Mouse (Mus musculus): ENCODE data around the gene 1700003E16Rik.

Gene 1700003E16Rik

DNA sequence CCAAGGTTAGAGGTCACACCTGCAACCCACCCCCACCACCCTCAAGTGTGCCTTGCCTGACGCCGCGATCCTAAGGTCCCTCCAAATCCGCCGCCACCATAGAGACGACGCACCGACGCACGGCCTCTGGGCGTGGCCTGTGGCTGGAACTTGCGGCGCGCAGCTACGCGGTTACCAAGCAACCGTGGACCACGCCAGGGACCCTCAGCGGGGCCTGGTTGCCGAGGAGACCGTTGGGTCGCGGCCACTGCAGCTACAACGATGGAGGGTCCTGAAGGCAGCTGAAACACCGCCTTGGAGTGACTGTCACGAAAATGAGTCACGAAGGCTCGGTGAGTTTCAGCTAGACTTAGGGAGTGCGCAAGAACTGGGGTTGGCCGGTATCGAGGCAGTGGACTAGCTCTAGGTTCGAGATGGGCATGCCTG, at the start of gene 1700003E16Rik, which contains the start of gene Wdr54:
1700003E16Rik (plus strand) TSS at position 146 of the 426 bp plus-strand sequence.
Wdr54 (minus strand) TSS at position 139 of the 426 bp plus-strand sequence.
- DNase-seq (ENCODE audit: low spot score): peak; percentile 96

DNA sequence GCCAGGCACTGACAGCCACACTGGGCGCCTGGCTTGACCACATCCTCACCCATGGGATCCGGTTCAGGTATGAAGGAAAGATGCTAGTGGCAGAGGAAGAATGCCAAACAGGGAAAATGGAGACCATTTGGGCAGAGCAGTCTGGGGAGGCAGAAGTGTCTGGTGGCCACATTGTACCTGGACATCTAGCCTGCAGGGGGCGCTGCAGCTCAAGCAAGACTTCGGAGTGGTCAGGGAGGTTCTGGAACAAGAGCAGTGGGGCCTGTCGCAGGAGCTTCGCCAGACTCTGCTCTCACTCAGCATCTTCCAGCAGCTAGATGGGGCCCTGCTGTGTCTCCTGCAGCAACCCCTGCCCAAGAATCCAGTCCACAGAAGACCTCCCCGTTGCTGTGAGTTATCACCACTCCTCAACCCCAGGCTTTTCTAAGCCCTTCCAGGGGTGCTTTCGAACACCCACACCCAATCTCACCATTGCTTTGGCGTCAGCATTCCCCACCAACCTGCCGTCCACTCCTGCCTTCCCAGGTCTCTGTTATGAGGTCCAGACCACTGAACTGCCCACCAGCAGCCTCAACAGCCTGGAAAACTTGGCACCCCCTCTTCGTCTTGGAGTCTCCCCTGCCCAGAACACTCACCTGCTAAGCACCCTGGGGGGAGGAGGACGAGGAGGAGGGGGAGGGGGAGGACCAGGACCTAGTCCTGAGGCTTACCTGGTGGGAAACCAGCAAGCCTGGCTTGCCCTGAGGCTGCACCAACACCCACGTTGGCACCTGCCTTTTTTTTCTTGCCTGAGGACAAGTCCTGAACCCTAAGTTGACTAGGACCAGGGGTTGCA, 48.4 kb upstream of the 1700003E16Rik start:
- peak; percentile 88 for DNase-seq (ENCODE audit: low spot score)

DNA sequence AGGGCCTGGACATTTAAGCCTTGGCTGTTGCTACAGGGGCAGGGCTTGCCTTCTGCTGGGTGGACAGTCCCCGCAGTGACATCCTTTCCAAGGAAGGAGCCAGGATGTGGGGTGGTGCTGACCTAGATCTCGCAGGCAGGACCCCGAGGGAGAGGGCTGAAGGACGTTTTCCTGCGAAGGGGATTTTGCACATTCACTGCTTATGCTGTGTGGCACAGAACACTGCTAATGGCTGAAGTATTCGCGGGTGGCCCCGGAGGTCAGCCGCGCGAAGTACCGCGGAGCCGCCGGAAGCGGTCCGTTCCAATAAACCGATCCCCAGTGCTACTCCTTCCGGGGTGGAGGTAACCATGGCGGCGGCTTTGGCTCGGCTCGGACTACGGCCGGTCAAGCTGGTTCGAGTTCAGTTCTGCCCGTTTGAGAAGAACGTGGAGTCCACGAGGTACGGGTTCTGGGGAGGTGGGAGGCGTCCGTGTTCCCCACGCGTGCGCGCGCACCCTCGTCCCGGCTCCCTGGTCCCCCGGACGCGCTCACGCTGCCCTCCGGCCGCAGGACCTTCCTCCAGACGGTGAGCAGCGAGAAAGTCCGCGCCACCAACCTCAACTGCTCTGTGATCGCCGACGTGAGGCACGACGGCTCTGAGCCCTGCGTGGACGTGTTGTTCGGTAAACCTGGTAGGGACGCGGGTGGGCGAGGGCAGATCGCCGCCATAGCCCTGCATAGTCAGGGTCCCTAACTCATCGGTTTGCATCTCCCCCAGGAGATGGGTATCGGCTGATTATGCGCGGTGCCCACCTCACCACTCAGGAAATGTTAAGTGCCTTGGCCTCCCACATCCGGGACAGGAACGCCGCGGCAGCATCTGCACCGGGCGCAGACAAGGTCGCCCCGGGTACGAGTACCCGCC, 47.2 kb upstream of the 1700003E16Rik start, which contains the start of gene Mrpl53:
Mrpl53 (plus strand) TSS at position 279 of the 907 bp plus-strand sequence.
- DNase-seq (ENCODE audit: low spot score): peak; percentile 86

DNA sequence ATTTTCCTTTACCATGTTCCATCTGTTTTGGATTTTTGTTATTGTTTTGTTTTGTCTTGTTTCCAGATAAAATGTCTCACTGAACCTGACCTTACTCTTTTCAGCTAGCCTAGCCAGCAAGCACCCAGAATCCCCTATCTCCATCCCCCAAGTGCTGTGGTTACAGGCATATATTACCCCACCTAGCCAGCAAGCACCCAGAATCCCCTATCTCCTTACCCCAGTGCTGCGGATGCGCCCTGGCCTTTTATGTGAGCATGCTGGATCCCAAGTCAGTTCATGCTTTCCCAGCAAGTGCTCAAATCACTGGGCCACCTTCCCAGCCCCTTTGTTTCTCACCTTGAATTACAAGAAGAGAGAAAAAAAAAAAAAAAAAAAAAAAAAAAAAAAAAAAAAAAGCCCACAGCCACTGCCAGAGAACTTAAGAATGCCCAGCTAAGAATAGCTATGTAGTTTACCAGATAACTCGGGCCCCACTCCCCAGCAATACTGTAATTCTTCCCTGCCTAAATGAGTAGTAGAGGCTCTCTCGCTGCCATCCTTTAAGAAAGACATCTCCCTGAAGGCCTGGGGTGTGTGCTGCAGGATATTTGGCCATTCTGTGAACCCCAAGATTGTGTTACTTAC, 44.6 kb upstream of the 1700003E16Rik start:
- DNase-seq (ENCODE audit: low spot score): no peak

DNA sequence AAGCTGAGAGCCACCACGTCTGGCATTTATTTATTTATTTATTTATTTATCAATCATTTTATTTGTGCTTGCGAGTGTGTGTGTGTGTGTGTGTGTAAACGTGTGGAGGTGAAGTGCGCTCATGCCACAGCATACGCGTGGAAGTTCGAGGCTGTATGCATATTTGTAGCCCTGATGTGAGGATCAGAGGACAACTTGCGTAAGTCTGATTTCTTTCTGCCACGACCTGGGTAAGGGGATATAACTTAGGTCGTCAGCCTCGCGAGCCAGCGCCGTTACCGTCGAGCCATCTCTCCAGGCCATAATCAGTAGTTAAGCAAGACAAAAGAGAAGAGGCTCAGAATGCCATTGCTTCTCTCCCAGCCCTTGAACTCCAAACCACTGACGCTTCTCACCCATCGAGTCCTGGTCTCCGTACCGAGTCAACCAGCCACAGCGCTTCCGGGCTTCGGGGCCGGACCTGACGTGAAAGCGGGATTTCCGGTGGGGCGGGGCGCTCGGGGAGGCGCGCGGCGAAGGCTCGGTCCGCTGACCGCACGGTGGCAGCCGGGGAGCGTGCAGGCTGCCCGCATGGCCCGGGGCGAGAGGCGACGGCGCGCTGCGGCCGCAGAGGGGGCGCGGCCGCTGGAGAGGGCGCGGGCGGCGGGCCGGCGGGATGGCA, 41.1 kb upstream of the 1700003E16Rik start, which contains the start of gene Mogs:
Mogs (plus strand) TSS at position 486 of the 661 bp plus-strand sequence.
- peak; percentile 95 for DNase-seq (ENCODE audit: low spot score)

DNA sequence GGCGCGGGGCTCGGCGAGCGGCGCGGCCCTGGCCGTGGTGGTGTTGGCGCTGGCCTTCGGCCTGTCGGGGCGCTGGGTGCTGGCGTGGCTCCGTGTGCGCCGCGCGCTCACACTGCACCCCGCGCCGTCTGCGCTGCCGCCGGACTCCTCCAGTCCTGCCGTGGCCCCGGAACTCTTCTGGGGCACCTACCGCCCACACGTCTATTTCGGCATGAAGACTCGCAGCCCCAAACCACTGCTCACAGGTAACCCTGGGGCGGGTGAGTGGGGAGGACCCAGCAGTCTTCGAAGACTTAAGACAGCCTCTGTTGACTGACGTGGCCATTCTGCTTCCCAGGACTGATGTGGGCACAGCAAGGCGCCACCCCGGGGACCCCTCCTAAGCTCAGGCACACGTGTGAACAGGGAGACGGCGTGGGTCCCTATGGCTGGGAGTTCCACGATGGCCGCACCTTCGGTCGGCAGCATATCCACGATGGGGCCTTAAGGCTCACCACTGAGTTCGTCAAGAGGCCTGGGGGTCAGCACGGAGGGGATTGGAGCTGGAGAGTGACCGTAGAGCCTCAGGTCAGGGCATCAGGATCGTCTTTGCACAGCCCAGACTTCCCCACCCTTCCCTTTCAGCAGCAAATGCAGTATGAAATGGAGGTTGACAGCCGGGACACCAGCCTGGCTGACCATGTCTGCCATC, 40.4 kb upstream of the 1700003E16Rik start:
- DNase-seq (ENCODE audit: low spot score): no peak

DNA sequence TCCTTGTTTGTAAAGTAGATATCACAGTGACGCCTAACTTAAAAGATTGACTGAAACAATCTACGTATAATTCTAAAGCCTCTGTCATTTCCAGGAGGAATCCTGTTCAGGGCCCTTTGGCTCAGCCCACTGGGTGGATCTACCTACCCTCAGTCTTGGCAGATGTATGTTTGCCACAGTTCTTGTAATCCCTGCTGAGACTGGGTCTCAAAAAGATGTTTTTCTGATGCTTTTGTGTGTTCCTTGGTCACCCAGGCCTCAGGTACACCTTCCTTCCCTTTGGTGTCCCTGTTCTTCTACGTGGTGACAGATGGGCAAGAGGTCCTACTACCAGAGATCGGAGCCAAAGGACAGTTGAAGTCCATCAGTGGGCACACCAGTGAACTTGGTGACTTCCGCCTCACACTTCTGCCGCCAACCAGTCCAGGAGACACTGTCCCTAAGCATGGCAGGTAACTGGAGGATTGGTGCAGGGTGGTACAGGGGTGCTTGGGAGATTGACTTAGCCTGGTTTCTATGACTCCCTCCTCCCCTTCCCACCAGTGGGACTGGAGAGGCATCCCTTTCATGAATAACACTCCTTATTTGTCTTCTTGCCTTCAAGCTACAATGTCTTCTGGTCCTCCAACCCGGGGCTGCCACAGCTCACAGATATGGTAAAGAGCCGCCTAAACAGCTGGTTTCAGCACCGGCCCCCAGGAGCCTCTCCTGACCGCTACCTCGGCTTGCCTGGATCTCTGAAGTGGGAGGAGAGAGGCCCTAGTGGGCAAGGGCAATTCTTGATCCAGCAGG, 39.6 kb upstream of the 1700003E16Rik start:
- DNase-seq (ENCODE audit: low spot score): no peak

DNA sequence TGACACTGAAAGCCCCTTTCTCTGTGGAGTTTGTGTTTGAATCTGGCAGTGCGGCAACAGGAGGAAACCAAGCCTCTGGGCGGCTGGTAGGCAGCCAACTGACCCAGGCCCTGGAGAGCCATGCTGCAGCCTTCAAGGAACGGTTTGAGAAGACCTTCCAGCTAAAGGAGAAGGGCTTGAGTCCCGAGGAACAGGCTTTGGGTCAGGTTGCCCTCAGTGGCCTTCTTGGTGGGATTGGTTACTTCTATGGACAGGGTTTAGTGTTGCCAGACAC, 39.1 kb upstream of the 1700003E16Rik start:
- no peak for DNase-seq (ENCODE audit: low spot score)

DNA sequence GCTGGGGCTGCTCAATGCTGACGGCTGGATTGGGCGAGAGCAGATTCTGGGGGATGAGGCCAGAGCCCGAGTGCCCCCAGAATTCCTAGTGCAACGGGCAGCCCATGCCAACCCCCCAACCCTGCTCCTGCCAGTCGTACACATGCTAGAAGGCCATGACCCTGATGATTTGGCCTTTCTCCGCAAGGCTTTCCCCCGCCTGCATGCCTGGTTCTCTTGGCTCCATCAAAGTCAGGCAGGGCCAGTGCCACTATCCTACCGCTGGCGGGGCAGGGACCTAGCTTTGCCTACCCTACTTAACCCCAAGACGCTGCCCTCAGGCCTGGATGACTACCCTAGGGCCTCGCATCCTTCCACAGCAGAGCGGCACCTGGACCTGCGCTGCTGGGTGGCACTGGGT, 38.6 kb upstream of the 1700003E16Rik start:
- DNase-seq (ENCODE audit: low spot score): no peak

DNA sequence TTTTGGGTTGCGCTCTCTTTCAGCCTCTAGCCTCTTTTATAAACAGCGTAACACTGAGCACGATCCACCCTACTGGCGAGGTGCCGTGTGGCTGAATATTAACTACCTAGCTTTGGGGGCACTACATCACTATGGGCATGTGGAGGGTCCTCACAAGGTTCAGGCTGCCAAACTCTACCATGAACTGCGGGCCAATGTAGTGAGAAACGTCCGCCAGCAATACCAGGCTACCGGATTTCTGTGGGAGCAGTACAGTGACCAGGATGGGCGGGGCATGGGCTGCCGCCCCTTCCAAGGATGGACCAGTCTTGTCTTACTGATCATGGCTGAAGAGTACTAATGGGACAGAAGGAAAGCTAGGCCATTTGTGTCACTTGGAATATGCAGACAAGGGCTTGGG, 37.8 kb upstream of the 1700003E16Rik start:
- DNase-seq (ENCODE audit: low spot score): no peak

DNA sequence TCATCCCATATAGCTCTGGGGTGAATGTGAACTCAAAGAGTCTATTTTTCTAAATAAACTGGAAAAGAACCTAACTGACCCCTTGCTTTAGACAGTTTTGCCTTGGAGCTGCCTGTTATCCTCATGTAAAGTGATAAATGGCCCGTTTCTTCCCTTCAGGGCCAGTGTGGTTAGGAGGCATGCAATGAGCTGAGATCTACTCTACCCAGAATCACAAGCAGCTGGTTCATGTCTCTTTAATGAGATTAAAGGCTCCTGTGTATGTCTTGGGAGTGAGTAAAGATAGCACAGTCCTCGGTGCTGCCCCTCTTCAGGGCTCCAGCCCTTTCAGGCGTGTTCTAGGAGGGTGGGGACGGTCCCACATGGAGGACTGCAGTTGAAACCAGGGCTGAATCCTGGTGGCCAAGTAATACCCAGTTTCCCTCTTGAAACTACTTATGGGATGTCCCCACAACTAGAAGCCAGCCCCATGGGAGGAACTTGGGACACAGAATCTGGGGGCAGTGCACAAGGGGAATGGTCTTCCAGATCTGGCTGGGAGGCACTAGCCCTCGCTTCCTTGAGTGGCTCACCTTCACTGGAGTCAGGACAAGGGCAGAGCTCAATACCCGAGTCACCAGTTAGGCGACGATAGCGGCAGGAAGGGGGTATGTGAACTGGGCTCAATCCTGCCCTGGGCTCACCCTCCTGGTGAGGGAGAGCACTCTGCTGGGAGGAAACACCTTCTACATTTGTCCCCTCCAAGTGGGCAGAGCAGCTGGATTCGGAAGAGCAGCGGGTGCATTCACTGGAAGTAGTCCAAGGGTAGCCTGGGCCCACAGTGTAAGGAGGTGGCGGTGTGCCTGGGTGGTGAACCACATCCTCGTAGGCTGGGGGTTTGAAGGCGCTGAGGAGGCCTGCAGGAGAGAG, 37.1 kb upstream of the 1700003E16Rik start:
- DNase-seq (ENCODE audit: low spot score): no peak

DNA sequence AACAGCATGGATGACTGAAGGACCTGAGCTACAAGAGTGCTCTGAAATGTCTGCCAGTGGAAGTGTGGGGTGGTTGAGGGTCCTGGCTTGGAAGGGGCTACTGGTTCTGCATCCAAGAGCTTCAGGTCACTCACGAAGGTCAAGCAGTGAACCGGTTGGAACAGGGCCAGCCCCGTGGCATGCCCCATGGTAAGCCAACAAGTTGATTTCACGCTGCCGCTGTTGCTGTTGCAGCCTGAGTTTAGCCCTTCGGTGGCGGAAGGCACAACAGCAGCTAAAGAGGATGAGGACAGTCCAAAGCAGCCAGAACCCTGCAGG, 36.5 kb upstream of the 1700003E16Rik start:
- no peak for DNase-seq (ENCODE audit: low spot score)

DNA sequence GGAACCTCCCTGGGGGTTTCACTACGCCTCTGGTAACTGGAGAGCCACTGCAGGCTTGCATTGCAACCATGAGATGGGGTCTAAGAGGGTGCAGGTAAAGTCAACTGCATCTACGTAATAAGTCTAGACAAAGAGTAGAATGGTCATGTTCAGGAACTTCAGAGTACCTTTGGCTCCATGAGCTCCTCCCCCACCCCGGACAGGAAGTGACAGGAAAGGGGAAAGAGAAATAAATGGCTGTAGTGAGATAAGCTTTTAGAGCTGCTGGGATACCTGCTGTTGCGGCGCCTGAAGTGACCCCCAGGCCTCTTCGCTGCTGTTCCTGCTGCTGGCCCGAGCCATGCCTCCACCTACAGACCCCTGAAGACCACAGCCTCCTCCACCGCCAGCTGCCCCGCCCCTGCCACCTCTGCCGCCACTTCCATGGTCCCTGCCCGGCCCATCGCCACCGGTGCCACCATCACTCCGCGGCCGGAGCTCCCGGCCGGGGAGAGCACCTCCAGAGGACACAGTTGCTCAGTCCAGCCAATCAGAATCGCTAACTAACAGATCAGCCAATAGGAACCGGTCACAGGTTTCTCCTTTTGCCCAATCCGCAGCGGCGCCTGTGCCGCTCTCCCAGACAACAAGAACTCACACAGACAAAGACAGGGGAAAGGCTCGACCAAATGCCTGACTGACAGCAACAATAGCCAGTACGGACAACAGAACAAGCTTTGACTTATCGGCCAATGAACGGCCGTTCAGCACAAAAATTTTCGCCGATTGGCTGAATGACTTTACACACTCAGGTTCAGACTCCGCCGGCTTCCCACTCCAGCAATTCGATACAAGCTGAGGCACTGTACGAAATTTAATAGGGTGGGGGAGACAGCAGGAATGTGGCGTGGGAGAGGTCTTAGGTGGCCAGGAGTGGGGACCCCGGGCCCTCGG, 35.0 kb upstream of the 1700003E16Rik start, which contains the start of gene Wbp1:
Wbp1 (minus strand) TSS at position 630 of the 933 bp plus-strand sequence.
- DNase-seq (ENCODE audit: low spot score): peak; percentile 99

DNA sequence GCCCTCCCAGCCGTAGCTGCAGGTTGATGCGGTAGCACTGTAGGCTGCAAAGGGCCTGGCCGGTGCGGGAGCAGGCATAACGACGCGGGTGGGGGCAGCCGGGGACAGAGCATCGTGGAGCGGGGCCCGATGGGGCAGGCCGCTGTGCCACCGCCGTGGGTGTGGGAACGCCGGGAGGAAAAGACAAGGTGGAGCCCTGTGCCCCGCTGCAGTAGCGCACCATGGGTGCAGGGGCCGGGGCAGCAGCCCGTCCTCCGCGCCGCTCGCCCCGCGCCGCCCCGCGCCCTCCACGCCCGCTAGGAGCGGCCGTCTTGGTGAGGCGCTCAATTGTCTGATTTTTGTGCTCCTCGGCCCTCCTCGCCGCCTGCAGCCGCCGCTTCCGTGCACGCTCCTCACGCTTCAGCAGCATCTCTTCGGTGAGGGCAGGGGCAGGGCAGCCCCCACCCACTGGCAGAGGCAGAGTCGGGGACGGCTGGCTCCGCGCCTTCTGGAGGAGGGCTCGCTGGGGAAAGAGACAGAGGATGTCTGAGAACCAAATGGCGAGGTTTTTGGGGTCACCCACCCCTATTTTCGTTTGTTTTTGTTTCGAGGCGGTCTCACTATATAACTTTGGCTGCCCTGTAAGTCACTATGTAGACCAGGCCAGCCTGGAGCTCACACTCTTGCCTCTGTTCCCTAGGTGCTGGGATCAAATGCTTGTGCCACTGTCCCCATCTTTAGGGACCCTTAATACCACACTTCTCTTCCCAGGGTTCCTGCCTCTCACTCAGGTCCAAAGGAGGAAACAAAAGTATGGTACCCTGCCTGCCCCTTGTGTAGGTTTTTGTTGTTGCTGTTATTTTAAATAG, 34.1 kb upstream of the 1700003E16Rik start:
- DNase-seq (ENCODE audit: low spot score): no peak

DNA sequence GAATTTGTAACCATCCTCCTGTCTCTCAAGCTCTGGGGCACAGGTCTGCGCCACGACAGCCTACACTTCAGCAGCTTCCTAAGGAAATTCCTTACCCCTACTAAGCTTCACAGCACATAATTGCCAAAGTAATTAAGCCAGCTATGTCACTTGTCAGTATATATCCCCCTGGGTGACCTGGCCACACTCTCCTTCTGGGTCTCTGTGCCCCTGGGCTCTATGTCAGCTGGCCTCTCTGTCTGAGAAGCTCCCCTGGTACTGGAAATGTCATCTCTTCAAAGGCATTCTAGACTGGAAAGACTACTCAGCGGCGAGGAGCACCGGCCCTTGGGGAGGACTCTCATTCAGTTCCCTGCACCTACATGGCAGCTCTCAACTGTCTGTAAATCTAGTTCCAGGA, 33.2 kb upstream of the 1700003E16Rik start:
- no peak for DNase-seq (ENCODE audit: low spot score)

DNA sequence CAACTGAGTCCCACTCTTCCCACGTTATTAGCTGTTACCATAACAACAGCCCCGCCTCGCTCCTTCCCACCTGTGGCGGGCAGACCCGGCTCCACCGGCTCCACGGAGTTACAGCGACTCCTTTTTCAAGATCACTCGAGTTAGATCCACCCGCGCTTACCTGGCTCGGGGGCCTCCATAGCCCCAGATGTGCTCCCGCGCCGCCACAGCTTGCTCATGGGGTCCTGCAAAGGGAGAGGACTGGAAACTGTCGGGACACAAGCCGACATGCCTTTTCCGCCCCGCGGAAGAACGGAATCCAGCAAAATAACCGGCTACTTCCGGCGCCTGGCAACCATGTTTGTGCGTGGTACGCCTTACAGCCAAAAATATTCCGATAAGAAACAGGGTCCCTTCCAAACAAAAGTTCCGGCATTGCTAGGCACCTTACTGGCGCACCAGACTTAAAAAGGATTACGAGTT, 31.3 kb upstream of the 1700003E16Rik start:
- DNase-seq (ENCODE audit: low spot score): peak; percentile 97

DNA sequence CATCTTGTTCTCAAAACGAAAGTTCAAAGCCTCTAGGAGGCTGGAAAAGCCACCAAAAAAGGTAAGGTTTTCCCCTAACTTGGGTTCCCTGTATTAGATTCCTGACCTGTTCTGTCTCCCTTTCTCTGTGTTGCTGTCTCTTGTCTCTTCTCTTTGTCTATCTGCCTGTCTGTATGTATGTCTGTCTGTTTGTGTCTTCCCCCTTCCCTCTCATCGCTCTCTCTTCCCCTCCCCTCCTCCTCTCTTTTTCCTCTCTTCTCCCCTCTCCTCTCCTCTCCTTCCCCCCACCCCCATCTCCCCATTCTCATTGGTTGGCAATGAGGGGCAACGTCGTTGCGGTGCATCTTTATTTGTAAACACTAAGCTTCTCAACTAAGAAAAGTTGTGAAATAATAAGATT, 30.9 kb upstream of the 1700003E16Rik start, which contains the start of gene Ino80b:
Ino80b (minus strand) TSS at position 101 of the 400 bp plus-strand sequence.
- no peak for DNase-seq (ENCODE audit: low spot score)
